Mouse (Mus musculus) myocyte (in vitro differentiated cells): ENCODE data around the gene Cxcr4.

Experiments
- E2F4 ChIP-seq: IDR thresholded peaks from one replicate; pipeline ENCODE4 v1.6.1; 2011; ENCODE audit warnings: mild to moderate bottlenecking, control low read depth, moderate library complexity; ENCODE audit not compliant: insufficient read depth
- MYOG ChIP-seq, 3 experiments: IDR thresholded peaks; one replicate each; pipeline ENCODE4 v1.6.1; 2011; ENCODE audit warnings: control low read depth in 2 of 3, low read depth in 2 of 3, mild to moderate bottlenecking in 2 of 3; ENCODE audit not compliant: insufficient read length in 2 of 3, control insufficient read depth in 1 of 3, insufficient read depth in 1 of 3
- POLR2A ChIP-seq: IDR thresholded peaks from one replicate; pipeline ENCODE4 v1.6.1; 2011; ENCODE audit warnings: low read depth, mild to moderate bottlenecking, control low read depth, moderate library complexity; ENCODE audit not compliant: insufficient read length
- POLR2AphosphoS2 ChIP-seq: IDR thresholded peaks from one replicate; pipeline ENCODE4 v1.6.1; 2011; ENCODE audit warnings: low read depth, control low read depth; ENCODE audit not compliant: insufficient read length
- TCF12 ChIP-seq: IDR thresholded peaks from one replicate; pipeline ENCODE4 v1.6.1; 2011; ENCODE audit warnings: mild to moderate bottlenecking, control low read depth; ENCODE audit not compliant: poor library complexity, insufficient read depth, severe bottlenecking
- USF1 ChIP-seq: IDR thresholded peaks from one replicate; pipeline ENCODE4 v1.6.1; 2011; ENCODE audit warnings: low read depth, mild to moderate bottlenecking, control low read depth, moderate library complexity

DNA sequence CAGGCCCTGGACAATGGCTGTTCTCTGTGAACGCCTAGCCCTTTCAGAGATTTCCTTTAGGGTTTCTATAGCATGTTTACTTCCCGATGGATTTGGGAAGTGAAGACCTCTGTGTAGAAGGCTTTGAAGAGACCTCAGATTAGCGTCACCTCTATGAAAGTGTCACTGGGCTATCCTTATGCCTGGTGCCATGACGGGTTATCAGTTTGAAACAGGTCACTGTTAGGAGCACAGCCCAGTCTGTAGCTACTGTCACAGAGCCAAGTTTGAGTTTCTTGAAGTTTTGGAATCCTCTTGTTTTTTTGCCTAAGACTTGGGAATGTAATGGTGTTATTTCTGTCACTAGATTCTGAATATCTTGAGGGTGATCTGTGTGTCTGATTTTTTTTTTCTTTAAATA is 17.0 kb downstream of the Cxcr4 start:
- TF ChIP-seq POLR2A: no peak
- no peak for TF ChIP-seq E2F4
- TF ChIP-seq POLR2AphosphoS2: no peak
- no peak for TF ChIP-seq TCF12
- no peak for TF ChIP-seq USF1
- no peak for TF ChIP-seq MYOG (IDR thresholded peaks at IDR 0.05; ENCODE audit: control insufficient read depth in 1 of 3, insufficient read depth in 1 of 3, insufficient read length in 2 of 3, low read depth in 2 of 3)
